Mouse (Mus musculus): ENCODE measurements around the gene Rims4. TPM values are rescaled to one million over a fixed set of nuclear protein-coding genes. Genes with fewer than 3 reads are reported as not detected.

Gene Rims4
- polyA plus RNA-seq, 1 experiment from 2014 or later, result 0.13 TPM

GRCm38 (mm10) chr2:163858254-163858947, 60.1 kb downstream of the Rims4 start:
- 13% methylated on average over 50 of the region's 50 CpGs for WGBS (ENCODE audit: insufficient replicate concordance)
- no peak for ATAC-seq (ENCODE audit: low read depth)
- DNase-seq, result no peak
- Histone ChIP-seq H3K4me1 (replicated peaks) (no peaks in the 10 kb centered on the region), H3K4me2 (no peak overlapping the region), H3K36me3 (no peaks in the 10 kb centered on the region), H3K4me3 (replicated peaks) (no peak overlapping the region), H3K27me3 (peaks cover 57% of the 10 kb centered on the region), H3K9me3 (replicated peaks) (no peaks in the 10 kb centered on the region), H3K27ac (no peak overlapping the region), H3K9ac (no peak overlapping the region)

- H3K4me2 ChIP-seq, result no peak overlapping the region
- ATAC-seq (ENCODE audit: low read depth) (0 out of 2 replicates have a peak, but pooled peaks have one; percentile 47), DNase-seq (no peak)
- H3K4me1 ChIP-seq (replicated peaks), result no peaks in the 10 kb centered on the region
- WGBS (ENCODE audit: insufficient replicate concordance), result 51% methylated on average over 6 of the region's 6 CpGs
- H3K9ac ChIP-seq, result no peak overlapping the region
- no peak overlapping the region for H3K27ac ChIP-seq
- H3K36me3 ChIP-seq, result no peaks in the 10 kb centered on the region
- no peak overlapping the region for H3K4me3 ChIP-seq (replicated peaks)
- H3K27me3 ChIP-seq, result peaks cover 66% of the 10 kb centered on the region
- no peaks in the 10 kb centered on the region for H3K9me3 ChIP-seq (replicated peaks)
These were observed 61.2 kb downstream of the Rims4 start for GRCm38 (mm10) chr2:163857233-163857632.

GRCm38 (mm10) chr2:163853461-163853901, 65.0 kb downstream of the Rims4 start, which contains the start of gene Kcnk15:
Kcnk15 (plus strand) TSS chr2:163853651.
- Histone ChIP-seq H3K27ac (no peak within 1 kb of the TSS), H3K4me1 (replicated peaks) (no peaks in the 10 kb centered on the region), H3K27me3 (peaks cover 87% of the 10 kb centered on the region), H3K4me2 (no peak within 1 kb of the TSS; the same call in 1 of the 2 replicates), H3K4me3 (replicated peaks) (no peak within 1 kb of the TSS), H3K9ac (no peak within 1 kb of the TSS), H3K9me3 (replicated peaks) (no peaks in the 10 kb centered on the region), H3K36me3 (no peaks in the 10 kb centered on the region)
- DNase-seq, result no peak
- no peak for ATAC-seq (ENCODE audit: low read depth)
- 3% methylated on average over 38 of the region's 38 CpGs for WGBS (ENCODE audit: insufficient replicate concordance)

GRCm38 (mm10) chr2:163842043-163842442, 76.4 kb downstream of the Rims4 start:
- 68% methylated on average over 4 of the region's 4 CpGs for WGBS (ENCODE audit: insufficient replicate concordance)

GRCm38 (mm10) chr2:163839519-163839918, 79.0 kb downstream of the Rims4 start:
- ATAC-seq (ENCODE audit: low read depth) (no peak), DNase-seq (no peak)
- no peaks in the 10 kb centered on the region for H3K4me1 ChIP-seq (replicated peaks)
- no peaks in the 10 kb centered on the region for H3K9me3 ChIP-seq (replicated peaks)
- H3K36me3 ChIP-seq, result no peaks in the 10 kb centered on the region
- H3K27me3 ChIP-seq, result no peaks in the 10 kb centered on the region
- WGBS (ENCODE audit: insufficient replicate concordance), result 48% methylated on average over 6 of the region's 6 CpGs
- H3K27ac ChIP-seq, result no peak overlapping the region
- H3K4me3 ChIP-seq (replicated peaks), result no peak overlapping the region
- H3K4me2 ChIP-seq, result no peak overlapping the region
- no peak overlapping the region for H3K9ac ChIP-seq

More at GRCm38 (mm10) chr2:163842043-163842442, 76.4 kb downstream of the Rims4 start:
- ATAC-seq (ENCODE audit: low read depth), result no peak
- DNase-seq, result no peak
- Histone ChIP-seq H3K27ac (no peak overlapping the region), H3K9ac (no peak overlapping the region), H3K36me3 (no peaks in the 10 kb centered on the region), H3K4me1 (replicated peaks) (no peaks in the 10 kb centered on the region), H3K4me2 (no peak overlapping the region), H3K9me3 (replicated peaks) (no peaks in the 10 kb centered on the region), H3K27me3 (no peaks in the 10 kb centered on the region), H3K4me3 (replicated peaks) (no peak overlapping the region)

- H3K27ac ChIP-seq, result no peak overlapping the region
- H3K9ac ChIP-seq, result no peak overlapping the region
- H3K36me3 ChIP-seq, result no peaks in the 10 kb centered on the region
- ATAC-seq (ENCODE audit: low read depth) (no peak), DNase-seq (peak; percentile 38)
- H3K4me2 ChIP-seq, result no peak overlapping the region
- no peaks in the 10 kb centered on the region for H3K9me3 ChIP-seq (replicated peaks)
- no peaks in the 10 kb centered on the region for H3K27me3 ChIP-seq
- H3K4me3 ChIP-seq (replicated peaks), result no peak overlapping the region
- H3K4me1 ChIP-seq (replicated peaks), result no peaks in the 10 kb centered on the region
- 21% methylated on average over 9 of the region's 9 CpGs for WGBS (ENCODE audit: insufficient replicate concordance)
These were observed 80.4 kb downstream of the Rims4 start for GRCm38 (mm10) chr2:163838043-163838442.

- Histone ChIP-seq H3K9ac (no peak overlapping the region), H3K4me1 (replicated peaks) (no peaks in the 10 kb centered on the region), H3K4me3 (replicated peaks) (no peak overlapping the region), H3K27me3 (no peaks in the 10 kb centered on the region), H3K27ac (no peak overlapping the region), H3K4me2 (no peak overlapping the region), H3K9me3 (replicated peaks) (no peaks in the 10 kb centered on the region), H3K36me3 (no peaks in the 10 kb centered on the region)
- DNase-seq, result no peak
- ATAC-seq (ENCODE audit: low read depth), result no peak
- WGBS (ENCODE audit: insufficient replicate concordance), result 26% methylated on average over 1 of the region's 1 CpGs
These were observed 87.3 kb downstream of the Rims4 start for GRCm38 (mm10) chr2:163831163-163831562.

- Histone ChIP-seq H3K27ac (no peak overlapping the region), H3K4me2 (no peak overlapping the region), H3K4me3 (replicated peaks) (no peak overlapping the region), H3K9me3 (replicated peaks) (no peaks in the 10 kb centered on the region), H3K9ac (no peak overlapping the region), H3K36me3 (no peaks in the 10 kb centered on the region), H3K27me3 (no peaks in the 10 kb centered on the region), H3K4me1 (replicated peaks) (no peaks in the 10 kb centered on the region)
- 56% methylated on average over 5 of the region's 5 CpGs for WGBS (ENCODE audit: insufficient replicate concordance)
- DNase-seq (no peak), ATAC-seq (ENCODE audit: low read depth) (no peak)
These were observed 92.0 kb downstream of the Rims4 start for GRCm38 (mm10) chr2:163826494-163826893.

- WGBS (ENCODE audit: insufficient replicate concordance), result 56% methylated on average over 1 of the region's 1 CpGs
- DNase-seq (no peak), ATAC-seq (ENCODE audit: low read depth) (no peak)
These were observed 92.6 kb downstream of the Rims4 start for GRCm38 (mm10) chr2:163825861-163826260.

GRCm38 (mm10) chr2:163823771-163824170, 94.7 kb downstream of the Rims4 start:
- Histone ChIP-seq H3K4me3 (replicated peaks) (no peak overlapping the region), H3K9ac (no peak overlapping the region), H3K4me2 (0 out of 2 replicates have a peak overlapping the region, but pooled peaks have one; percentile 7), H3K27me3 (no peaks in the 10 kb centered on the region), H3K9me3 (replicated peaks) (no peaks in the 10 kb centered on the region), H3K4me1 (replicated peaks) (no peaks in the 10 kb centered on the region), H3K27ac (no peak overlapping the region), H3K36me3 (no peaks in the 10 kb centered on the region)
- DNase-seq (no peak), ATAC-seq (ENCODE audit: low read depth) (peak; percentile 75)
- WGBS (ENCODE audit: insufficient replicate concordance), result 40% methylated on average over 11 of the region's 11 CpGs

More at GRCm38 (mm10) chr2:163825861-163826260, 92.6 kb downstream of the Rims4 start:
- H3K27me3 ChIP-seq, result no peaks in the 10 kb centered on the region
- H3K4me2 ChIP-seq, result no peak overlapping the region
- no peak overlapping the region for H3K9ac ChIP-seq
- no peak overlapping the region for H3K27ac ChIP-seq
- H3K4me3 ChIP-seq (replicated peaks), result no peak overlapping the region
- H3K4me1 ChIP-seq (replicated peaks), result no peaks in the 10 kb centered on the region
- no peaks in the 10 kb centered on the region for H3K9me3 ChIP-seq (replicated peaks)
- H3K36me3 ChIP-seq, result no peaks in the 10 kb centered on the region

- Histone ChIP-seq H3K9me3 (replicated peaks) (no peaks in the 10 kb centered on the region), H3K27ac (no peak overlapping the region), H3K27me3 (no peaks in the 10 kb centered on the region), H3K36me3 (no peaks in the 10 kb centered on the region), H3K4me3 (replicated peaks) (no peak overlapping the region), H3K4me2 (0 out of 2 replicates have a peak overlapping the region, but pooled peaks have one; percentile 7), H3K4me1 (replicated peaks) (no peaks in the 10 kb centered on the region), H3K9ac (no peak overlapping the region)
- WGBS (ENCODE audit: insufficient replicate concordance), result 3% methylated on average over 4 of the region's 4 CpGs
- DNase-seq (no peak), ATAC-seq (ENCODE audit: low read depth) (no peak)
These were observed 95.2 kb downstream of the Rims4 start for GRCm38 (mm10) chr2:163823248-163823647.

GRCm38 (mm10) chr2:163820607-163821006, 97.9 kb downstream of the Rims4 start, which contains the start of gene Ccn5:
Ccn5 (plus strand) TSS chr2:163820861.
- no peak for DNase-seq
- WGBS (ENCODE audit: insufficient replicate concordance), result 47% methylated on average over 4 of the region's 4 CpGs
- no peaks in the 10 kb centered on the region for H3K4me1 ChIP-seq (replicated peaks)

More at GRCm38 (mm10) chr2:163820607-163821006, 97.9 kb downstream of the Rims4 start, which contains the start of gene Ccn5:
- Histone ChIP-seq H3K27me3 (no peaks in the 10 kb centered on the region), H3K9ac (no peak within 1 kb of the TSS), H3K4me3 (replicated peaks) (no peak within 1 kb of the TSS), H3K36me3 (no peaks in the 10 kb centered on the region), H3K27ac (no peak within 1 kb of the TSS), H3K4me2 (no peak within 1 kb of the TSS), H3K9me3 (replicated peaks) (no peaks in the 10 kb centered on the region)
- ATAC-seq (ENCODE audit: low read depth), result no peak

All from liver, embryonic 13.5 days (tissue).